Mouse (Mus musculus): Measurements from ENCODE around the gene Elavl2.

The Elavl2 gene

GRCm38 (mm10) chr4:91400423-91400822, at the start of gene Elavl2:
TSS of gene Elavl2 (minus strand) at chr4:91400785.
- DNase-seq (ENCODE audit: low read depth, low spot score), result peak; percentile 15

GRCm38 (mm10) chr4:91447887-91448286, 47.3 kb upstream of the Elavl2 start:
- DNase-seq (ENCODE audit: low read depth, low spot score), result peak; percentile 81

GRCm38 (mm10) chr4:91415582-91415981, 15.0 kb upstream of the Elavl2 start:
- DNase-seq (ENCODE audit: low read depth, low spot score), result no peak

- DNase-seq (ENCODE audit: low read depth, low spot score), result no peak
These were observed 4.5 kb upstream of the Elavl2 start for GRCm38 (mm10) chr4:91405047-91405446.

GRCm38 (mm10) chr4:91399510-91400196, 932 bp downstream of the Elavl2 start:
- peak; percentile 71 for DNase-seq (ENCODE audit: low read depth, low spot score)

GRCm38 (mm10) chr4:91391987-91392598, 8.5 kb downstream of the Elavl2 start:
- no peak for DNase-seq (ENCODE audit: low read depth, low spot score)

- DNase-seq (ENCODE audit: low read depth, low spot score), result no peak
These were observed 12.9 kb downstream of the Elavl2 start for GRCm38 (mm10) chr4:91387701-91388100.

DNA sequence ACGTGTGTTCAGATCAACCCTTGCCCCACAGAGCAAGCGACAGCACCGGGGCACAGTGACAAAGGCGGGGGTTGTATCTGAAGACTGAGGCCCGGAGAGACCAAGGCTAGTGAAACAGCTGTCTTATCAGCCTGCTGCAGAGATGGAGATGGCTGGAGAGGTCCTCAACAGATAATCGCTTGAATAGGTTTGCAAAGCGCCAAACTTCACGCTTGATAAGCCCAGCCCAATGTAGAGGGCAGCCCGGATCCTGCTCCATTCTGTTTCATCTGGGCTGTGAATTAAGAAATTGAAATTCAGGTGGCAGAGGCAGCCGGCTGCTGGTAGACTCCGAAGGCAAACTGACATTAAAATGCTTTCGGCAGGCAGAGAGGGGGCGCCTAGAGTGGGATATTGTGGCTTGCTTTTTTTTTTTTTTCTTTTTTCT, 19.4 kb downstream of the Elavl2 start:
- DNase-seq (ENCODE audit: low read depth, low spot score), result no peak

DNA sequence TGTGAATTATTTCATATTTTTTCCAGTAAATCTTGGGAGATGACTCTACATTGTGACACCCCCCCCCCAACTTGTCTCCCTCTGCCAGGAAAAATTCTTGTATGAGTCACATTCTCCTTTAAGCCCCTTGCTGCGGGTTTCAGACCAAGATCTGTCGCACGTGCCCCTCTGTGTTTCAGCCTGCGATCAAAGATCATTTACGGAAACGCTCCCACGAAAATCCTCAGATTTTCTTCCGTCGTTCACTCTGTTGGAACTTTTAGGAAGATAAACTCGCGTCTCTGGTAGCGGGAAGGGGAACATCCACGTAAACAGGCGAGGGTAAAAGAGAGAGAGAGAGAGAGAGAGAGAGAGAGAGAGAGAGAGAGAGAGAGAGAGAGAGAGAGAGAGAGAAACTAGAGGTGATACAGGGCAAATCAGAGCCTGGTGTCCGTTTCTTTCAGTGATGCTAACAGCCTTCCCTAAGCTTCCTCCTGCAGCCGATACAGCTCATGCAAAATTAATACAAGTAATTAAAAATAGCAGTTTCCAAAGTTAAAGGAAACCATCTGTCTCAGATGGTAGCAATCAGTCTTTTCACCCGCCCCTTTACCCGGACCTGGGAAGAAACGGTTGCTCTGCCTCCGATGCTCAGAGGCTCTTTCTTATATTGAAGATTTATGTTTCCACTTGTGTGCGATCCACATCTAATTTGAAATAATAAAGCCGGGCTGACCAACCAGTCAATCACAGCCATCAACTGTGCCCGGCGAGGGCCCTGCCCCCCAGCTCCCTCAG, 20.1 kb downstream of the Elavl2 start:
- DNase-seq (ENCODE audit: low read depth, low spot score), result no peak

GRCm38 (mm10) chr4:91379559-91379958, 21.0 kb downstream of the Elavl2 start:
- peak; percentile 73 for DNase-seq (ENCODE audit: low read depth, low spot score)

DNA sequence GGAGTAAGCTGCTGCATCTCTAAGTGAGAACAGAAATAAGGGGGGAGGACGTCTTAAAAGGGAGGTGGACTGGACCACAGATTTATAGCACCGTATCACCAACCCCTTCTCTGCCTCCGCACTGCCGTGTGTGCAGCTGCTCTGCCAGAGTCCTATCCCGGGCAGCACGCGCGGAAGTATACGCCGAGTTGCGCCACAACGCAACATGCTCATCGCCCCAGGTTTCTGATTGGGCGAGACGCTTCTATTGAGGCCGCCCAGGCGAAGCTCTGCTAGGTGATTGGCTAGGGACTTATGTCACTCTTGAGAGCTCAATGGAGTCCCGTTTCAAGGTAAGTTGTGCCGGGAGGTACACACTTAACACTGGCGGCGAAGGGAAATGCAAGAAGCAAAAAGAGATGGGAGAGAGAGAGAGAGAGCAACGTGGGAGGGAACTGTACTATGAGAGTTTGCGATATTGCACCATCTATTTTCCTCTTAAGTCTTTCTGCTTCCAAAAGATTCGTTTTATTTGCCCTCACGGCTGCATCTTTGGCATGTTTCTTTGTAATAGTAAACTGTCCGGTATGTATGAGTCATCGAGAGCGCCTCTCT, 24.2 kb downstream of the Elavl2 start:
- peak; percentile 99 for DNase-seq (ENCODE audit: low read depth, low spot score)

DNA sequence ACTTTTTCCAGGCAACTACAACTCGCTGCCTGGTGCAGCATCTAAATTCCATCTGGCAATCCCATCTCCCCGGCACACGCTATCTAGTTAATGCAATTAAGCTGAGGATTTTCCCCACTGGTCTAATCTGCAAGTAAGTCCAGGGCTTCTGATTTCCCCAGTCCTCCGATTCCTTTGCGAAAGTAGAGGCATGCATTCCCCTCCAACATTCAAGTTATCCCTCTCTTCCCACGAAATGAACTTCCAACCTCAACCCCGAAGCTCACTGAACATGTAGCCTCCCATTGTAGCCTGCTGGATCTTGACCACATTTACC, 25.3 kb downstream of the Elavl2 start:
- DNase-seq (ENCODE audit: low read depth, low spot score), result no peak

GRCm38 (mm10) chr4:91374571-91375371, 25.8 kb downstream of the Elavl2 start:
- peak; percentile 74 for DNase-seq (ENCODE audit: low read depth, low spot score)

DNA sequence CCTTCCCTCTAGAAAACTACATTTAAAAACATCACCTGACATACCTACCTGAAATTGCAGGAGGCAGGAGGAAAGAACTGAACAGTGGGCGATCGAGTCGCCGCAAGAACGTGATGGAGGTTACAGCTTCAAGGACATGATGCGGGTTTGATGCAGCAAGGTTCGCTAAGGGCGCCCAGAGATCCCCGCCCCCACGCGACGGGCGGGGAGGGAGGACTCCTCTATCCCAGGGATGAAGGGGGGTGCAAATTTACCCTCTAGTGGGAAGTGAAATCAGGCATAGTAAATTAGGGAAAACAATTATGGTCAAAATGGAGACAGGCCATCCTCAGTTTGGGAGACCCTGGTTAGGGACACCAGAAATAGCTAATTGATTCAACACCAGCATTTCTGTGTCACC, 27.7 kb downstream of the Elavl2 start:
- no peak for DNase-seq (ENCODE audit: low read depth, low spot score)

DNA sequence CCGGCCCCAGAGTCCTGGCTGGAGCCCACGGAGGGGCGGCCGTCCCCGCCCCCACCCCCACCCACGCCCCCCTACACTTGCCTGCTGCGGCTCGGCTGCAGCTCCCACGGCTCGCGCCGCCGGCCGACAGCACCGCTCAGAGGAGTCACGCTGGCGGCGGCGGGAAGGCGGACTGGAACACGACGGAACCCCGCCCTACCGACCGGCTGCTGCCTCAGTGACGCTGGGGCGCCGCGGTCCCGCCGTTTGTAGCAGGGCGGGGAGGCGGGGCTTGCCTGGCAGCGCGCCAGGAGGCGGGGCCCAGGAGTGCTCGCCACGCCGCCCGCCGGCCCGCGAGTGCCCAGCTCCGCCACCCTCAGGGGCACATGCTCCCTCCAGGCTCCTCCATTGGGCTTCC, 28.8 kb downstream of the Elavl2 start:
- peak; percentile 93 for DNase-seq (ENCODE audit: low read depth, low spot score)

DNA sequence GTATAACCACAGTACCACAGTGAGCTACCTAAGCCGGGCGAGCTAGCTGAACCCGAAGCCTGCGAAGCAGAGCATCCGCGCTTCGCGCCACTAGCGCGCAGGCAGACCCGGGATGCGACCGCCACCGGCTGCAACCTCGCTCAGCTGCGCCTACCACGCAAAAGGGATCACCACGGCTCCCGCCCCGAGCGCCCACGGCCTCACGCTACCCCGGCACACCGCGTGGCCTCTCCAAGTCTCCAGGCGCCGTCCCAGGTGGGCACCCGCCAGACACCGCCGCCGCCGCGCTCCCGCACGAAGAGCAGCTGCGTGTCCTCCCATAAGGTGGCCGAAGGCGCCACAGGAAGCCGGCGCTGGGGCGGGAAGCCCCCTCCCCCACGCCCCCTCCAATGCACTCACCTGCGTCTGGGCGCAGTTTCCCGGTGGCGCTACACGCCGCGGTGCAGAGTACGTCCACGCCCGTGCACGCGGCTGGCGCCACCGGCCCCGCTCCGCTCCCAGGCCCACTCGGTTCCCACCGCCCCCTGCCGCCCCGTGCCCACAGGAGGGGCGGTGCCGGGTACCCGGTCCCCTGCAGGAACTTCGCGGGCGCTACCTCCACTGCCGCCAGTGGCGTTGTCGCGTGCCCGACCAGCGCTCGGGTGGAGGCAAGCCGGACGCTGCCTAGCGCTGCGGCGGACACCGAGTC, 29.3 kb downstream of the Elavl2 start:
- DNase-seq (ENCODE audit: low read depth, low spot score), result peak; percentile 83

- DNase-seq (ENCODE audit: low read depth, low spot score), result peak; percentile 56
These were observed 35.3 kb downstream of the Elavl2 start for GRCm38 (mm10) chr4:91365276-91365675.

DNA sequence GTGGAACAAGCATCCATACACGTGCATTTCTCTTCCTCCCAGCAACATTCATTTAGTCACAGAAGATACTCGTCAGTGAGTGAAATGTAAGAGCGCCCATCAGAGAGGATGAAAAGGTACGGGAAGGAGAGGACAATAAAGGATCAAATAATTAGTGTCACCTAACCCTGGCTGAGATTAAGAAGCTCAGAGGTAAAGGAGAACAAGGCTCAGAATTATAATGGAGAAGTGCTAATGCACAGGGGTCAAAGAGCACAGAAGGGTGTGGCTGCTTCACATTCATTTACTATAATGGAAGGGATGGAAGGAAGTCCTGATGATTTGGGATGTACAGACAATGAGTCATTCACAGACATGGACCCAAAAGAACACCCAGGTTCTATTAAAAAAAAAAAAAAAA, 36.6 kb downstream of the Elavl2 start:
- peak; percentile 51 for DNase-seq (ENCODE audit: low read depth, low spot score)

- no peak for DNase-seq (ENCODE audit: low read depth, low spot score)
These were observed 38.1 kb downstream of the Elavl2 start for GRCm38 (mm10) chr4:91362520-91362919.

- no peak for DNase-seq (ENCODE audit: low read depth, low spot score)
These were observed 47.4 kb downstream of the Elavl2 start for GRCm38 (mm10) chr4:91353138-91353537.

GRCm38 (mm10) chr4:91349579-91349978, 51.0 kb downstream of the Elavl2 start:
- DNase-seq (ENCODE audit: low read depth, low spot score), result no peak
